Mouse (Mus musculus) hindbrain, embryonic 11.5 days (tissue): ENCODE measurements at regions not wholly inside any gene's neighbourhood (a gene's known extent, or its start where the extent isn't known, plus 50 kb on each side); places are given as distances from the start of the nearest gene placed in this dataset.

Source experiments
- ATAC-seq: fragments of 200-750 bp; cut with Nextera tagmentation; 2 replicates; pipeline ENCODE4 v1.8.0; 2017; ENCODE audit warnings: mild to moderate bottlenecking, moderate TSS enrichment, moderate library complexity; ENCODE audit not compliant: low FRiP score
- DNase-seq: peaks from one replicate; pipeline ENCODE4 v3.0.0-alpha.2; 2015; ENCODE audit warnings: low spot score
- H3K27ac ChIP-seq: fragments of 300-500 bp; sonication (generic); 2 replicates; pipeline ENCODE4 v1.5.1; 2014; ENCODE audit warnings: mild to moderate bottlenecking, low read depth, low read length
- H3K27me3 ChIP-seq: fragments of 300-500 bp; sonication (generic); 2 replicates; pipeline ENCODE4 v1.6.1; 2014; ENCODE audit warnings: mild to moderate bottlenecking, low read length, moderate library complexity, mixed read lengths; ENCODE audit not compliant: control insufficient read depth, insufficient read depth
- H3K36me3 ChIP-seq: fragments of 300-500 bp; sonication (generic); 2 replicates; pipeline ENCODE4 v1.6.1; 2014; ENCODE audit warnings: mild to moderate bottlenecking, low read length, moderate library complexity, mixed read lengths; ENCODE audit not compliant: control insufficient read depth, insufficient read depth
- H3K4me1 ChIP-seq: fragments of 300-500 bp; sonication (generic); replicated peaks from 2 replicates; pipeline ENCODE4 v1.6.1; 2014; ENCODE audit warnings: low read length, mixed read lengths; ENCODE audit not compliant: control insufficient read depth, insufficient read depth
- H3K4me2 ChIP-seq: fragments of 300-500 bp; sonication (generic); replicated peaks from 2 replicates; pipeline ENCODE4 v1.6.1; 2014; ENCODE audit warnings: mild to moderate bottlenecking, low read depth, low read length
- H3K4me3 ChIP-seq: fragments of 300-500 bp; sonication (generic); 2 replicates; pipeline ENCODE4 v1.5.1; 2014; ENCODE audit warnings: low read depth, low read length
- H3K9ac ChIP-seq: fragments of 300-500 bp; sonication (generic); 2 replicates; pipeline ENCODE4 v1.6.1; 2014; ENCODE audit warnings: low read depth, low read length
- H3K9me3 ChIP-seq: fragments of 300-500 bp; sonication (generic); 2 replicates; pipeline ENCODE4 v1.6.1; 2016; ENCODE audit warnings: low read length; ENCODE audit not compliant: control insufficient read depth
- WGBS: fragments of 180-500 bp; shearing (Covaris S2); extraction: QIAGEN DNeasy Blood & Tissue Kit; methylation state at CpG from one replicate; pipeline ENCODE4 v1.1.7; 2014; 5-methylcytosine and 5-hydroxymethylcytosine counted together

DNA sequence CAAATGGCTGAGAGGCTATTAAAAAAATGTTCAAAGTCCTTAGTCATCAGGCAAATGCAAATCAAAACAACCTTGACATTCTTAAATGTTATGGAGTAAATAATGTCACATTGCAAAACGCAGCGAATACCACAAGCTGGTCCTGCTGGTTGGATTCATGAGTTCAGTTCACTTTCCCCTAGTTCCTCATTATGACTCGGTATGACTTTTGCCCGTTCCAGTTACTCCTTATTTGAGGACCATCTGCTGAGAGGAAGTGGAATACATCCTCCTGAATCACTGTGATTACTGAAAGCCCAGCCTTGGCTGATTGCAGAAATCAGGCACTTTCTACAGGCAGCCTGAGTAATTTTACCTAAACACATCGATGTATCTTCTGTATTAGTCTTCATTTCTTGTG is 1276.9 kb downstream of the Efna5 start:
- Histone ChIP-seq H3K9me3 (no peaks in the 10 kb centered on the region), H3K27ac (no peak overlapping the region), H3K27me3 (no peaks in the 10 kb centered on the region), H3K36me3 (no peaks in the 10 kb centered on the region), H3K4me3 (no peak overlapping the region), H3K9ac (no peak overlapping the region), H3K4me2 (no peak overlapping the region), H3K4me1 (no peaks in the 10 kb centered on the region)
- no peak for DNase-seq
- WGBS: 87% methylated on average over 5 of the region's 5 CpGs
- ATAC-seq: no peak

DNA sequence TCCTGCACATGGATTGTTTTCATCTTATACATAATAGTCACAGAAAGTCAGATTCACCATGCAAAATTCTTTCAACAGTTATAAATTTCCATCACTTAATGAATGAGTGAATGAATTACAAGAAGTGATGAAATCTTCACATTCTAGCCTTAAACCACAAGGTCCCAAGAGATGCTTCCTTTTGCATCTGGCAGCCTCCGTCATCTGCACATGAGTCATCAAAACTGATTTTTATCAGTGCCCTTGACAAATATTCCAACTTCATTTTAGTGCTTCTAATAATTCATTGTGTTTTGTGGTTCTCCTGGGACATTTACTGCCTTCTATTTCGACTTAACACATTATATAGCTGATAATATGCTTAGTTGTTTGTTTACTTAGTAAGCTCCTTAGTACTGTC is 1291.9 kb downstream of the Efna5 start:
- Histone ChIP-seq H3K27me3 (no peaks in the 10 kb centered on the region), H3K4me3 (no peak overlapping the region), H3K9ac (no peak overlapping the region), H3K4me1 (no peaks in the 10 kb centered on the region), H3K27ac (no peak overlapping the region), H3K9me3 (no peaks in the 10 kb centered on the region), H3K4me2 (no peak overlapping the region), H3K36me3 (no peaks in the 10 kb centered on the region)
- WGBS: 81% methylated on average over 2 of the region's 2 CpGs
- no peak for ATAC-seq
- DNase-seq: no peak

- H3K4me1 ChIP-seq: no peaks in the 10 kb centered on the region
- H3K27ac ChIP-seq: no peak overlapping the region
- H3K27me3 ChIP-seq: no peaks in the 10 kb centered on the region
Observed at GRCm38 (mm10) chr17:61578895-61579294, 1302.2 kb downstream of the Efna5 start.

GRCm38 (mm10) chr17:61570933-61571332 is 1310.2 kb downstream of the Efna5 start:
- no peaks in the 10 kb centered on the region for H3K27me3 ChIP-seq
- no peak overlapping the region for H3K4me2 ChIP-seq
- WGBS: 55% methylated on average over 3 of the region's 3 CpGs
- H3K4me3 ChIP-seq: no peak overlapping the region
- no peak overlapping the region for H3K9ac ChIP-seq
- H3K4me1 ChIP-seq: no peaks in the 10 kb centered on the region
- H3K9me3 ChIP-seq: no peaks in the 10 kb centered on the region
- ATAC-seq: no peak
- no peaks in the 10 kb centered on the region for H3K36me3 ChIP-seq
- no peak overlapping the region for H3K27ac ChIP-seq
- DNase-seq: peak; percentile 12

More at GRCm38 (mm10) chr17:61578895-61579294, 1302.2 kb downstream of the Efna5 start:
- DNase-seq (no peak), ATAC-seq (no peak)
- Histone ChIP-seq H3K4me2 (no peak overlapping the region), H3K36me3 (no peaks in the 10 kb centered on the region), H3K9ac (no peak overlapping the region), H3K4me3 (no peak overlapping the region), H3K9me3 (no peaks in the 10 kb centered on the region)
- WGBS: 94% methylated on average over 3 of the region's 3 CpGs
